Mouse (Mus musculus): Measurements from ENCODE around the gene Tmem201. TPM values are rescaled to one million over a fixed set of nuclear protein-coding genes. Genes with fewer than 3 reads are reported as not detected.

Gene Tmem201
- polyA plus RNA-seq, 1 experiment from 2014 or later, result 26.0 TPM

DNA sequence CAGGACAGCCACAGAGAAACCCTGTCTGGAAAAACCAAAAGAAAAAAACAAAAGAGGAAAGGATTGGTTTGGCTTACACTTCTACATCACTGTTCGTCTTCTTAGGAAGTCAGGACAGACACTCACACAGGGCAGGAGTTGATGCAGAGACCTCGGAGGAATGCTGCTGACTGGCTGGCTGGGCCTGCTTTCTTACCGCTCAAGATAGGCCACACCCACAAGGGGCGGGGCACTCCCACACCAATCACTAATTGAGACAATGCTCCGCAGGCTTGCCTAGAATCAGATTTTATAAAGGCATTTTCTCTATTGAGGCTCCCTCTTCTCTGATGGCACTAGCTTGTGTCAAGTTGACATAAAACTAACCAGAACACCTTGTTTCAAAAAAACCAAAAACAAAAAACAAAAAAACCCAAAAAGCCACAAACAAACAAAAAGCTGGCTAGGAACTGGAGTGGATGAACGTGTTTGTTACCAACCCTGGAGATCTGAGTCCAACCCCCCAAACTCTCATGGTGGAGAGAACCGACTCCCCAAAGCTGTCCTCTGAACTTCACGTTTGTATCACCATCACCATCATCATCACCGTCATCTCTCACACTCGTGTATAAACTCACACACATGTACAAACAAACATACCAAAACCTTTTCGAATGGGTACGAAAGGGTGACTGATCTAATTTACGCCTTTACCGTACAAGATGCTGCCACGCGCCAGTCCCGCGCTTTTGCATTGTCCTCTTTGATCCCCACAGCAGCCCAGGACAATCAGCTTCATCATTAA lies 36.2 kb downstream of the Tmem201 start:
- H3K4me3 ChIP-seq (ENCODE audit: low read depth, low read length), result no peak overlapping the region
- no peaks in the 10 kb centered on the region for H3K9me3 ChIP-seq (ENCODE audit: control insufficient read depth, low read length)
- H3K27ac ChIP-seq (ENCODE audit: low read depth, low read length), result no peak overlapping the region
- H3K4me1 ChIP-seq (ENCODE audit: control insufficient read depth, insufficient read depth, low read length), result no peaks in the 10 kb centered on the region
- no peak for DNase-seq (ENCODE audit: low spot score)
- no peak overlapping the region for H3K9ac ChIP-seq (ENCODE audit: low read length)
- no peak overlapping the region for H3K4me2 ChIP-seq (ENCODE audit: low read depth)
- H3K27me3 ChIP-seq (ENCODE audit: control insufficient read depth, insufficient read depth, low read length), result peaks cover 9% of the 10 kb centered on the region; the same call in 1 of the 2 replicates
- no peak for ATAC-seq (ENCODE audit: insufficient read depth, low FRiP score, low TSS enrichment)
- H3K36me3 ChIP-seq (ENCODE audit: control insufficient read depth, insufficient read depth, low read length), result no peaks in the 10 kb centered on the region
- 62% methylated on average over 18 of the region's 18 CpGs for WGBS

- H3K9ac ChIP-seq (ENCODE audit: low read length), result no peak overlapping the region
- no peak for ATAC-seq (ENCODE audit: insufficient read depth, low FRiP score, low TSS enrichment)
- no peak overlapping the region for H3K4me2 ChIP-seq (ENCODE audit: low read depth)
- H3K27ac ChIP-seq (ENCODE audit: low read depth, low read length), result no peak overlapping the region
- no peaks in the 10 kb centered on the region for H3K9me3 ChIP-seq (ENCODE audit: control insufficient read depth, low read length)
- no peaks in the 10 kb centered on the region for H3K36me3 ChIP-seq (ENCODE audit: control insufficient read depth, insufficient read depth, low read length)
- 84% methylated on average over 4 of the region's 4 CpGs for WGBS
- no peaks in the 10 kb centered on the region for H3K4me1 ChIP-seq (ENCODE audit: control insufficient read depth, insufficient read depth, low read length)
- H3K27me3 ChIP-seq (ENCODE audit: control insufficient read depth, insufficient read depth, low read length), result peaks cover 11% of the 10 kb centered on the region; the same call in 1 of the 2 replicates
- no peak overlapping the region for H3K4me3 ChIP-seq (ENCODE audit: low read depth, low read length)
- no peak for DNase-seq (ENCODE audit: low spot score)
These were observed 37.9 kb downstream of the Tmem201 start for GRCm38 (mm10) chr4:149699953-149700352.

DNA sequence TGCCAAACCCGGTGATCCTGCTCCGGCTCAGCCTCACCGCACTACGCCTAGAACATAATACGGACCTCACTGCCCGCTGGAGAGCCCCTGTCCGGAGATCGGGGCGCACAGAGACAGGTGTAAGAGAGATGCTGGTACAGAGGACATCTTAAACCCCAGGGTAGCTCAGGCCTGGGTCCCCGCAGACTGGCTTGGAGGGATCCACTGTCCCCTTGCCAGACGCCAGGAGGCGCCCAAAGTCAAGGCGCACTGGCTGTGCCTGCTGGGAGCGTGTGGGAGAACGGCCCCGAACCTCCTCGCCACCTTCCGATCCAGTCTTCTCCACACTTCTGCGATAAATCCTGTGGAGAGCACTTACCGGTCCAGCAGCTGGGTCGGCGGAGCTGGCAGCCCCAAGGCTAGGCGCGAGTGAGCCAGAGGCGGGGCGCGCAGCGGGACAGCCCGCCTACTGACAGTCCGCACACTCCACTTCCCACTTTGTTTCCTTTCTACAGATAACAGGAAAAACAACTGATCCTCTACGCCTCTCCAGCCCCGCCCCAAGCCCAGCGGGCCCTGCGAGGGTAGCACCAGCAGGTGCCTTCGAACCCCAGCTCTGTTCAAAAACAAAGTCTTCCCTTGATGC lies 39.5 kb downstream of the Tmem201 start:
- Histone ChIP-seq H3K27me3 (ENCODE audit: control insufficient read depth, insufficient read depth, low read length) (peaks cover 11% of the 10 kb centered on the region; the same call in 1 of the 2 replicates), H3K27ac (ENCODE audit: low read depth, low read length) (no peak overlapping the region), H3K4me1 (ENCODE audit: control insufficient read depth, insufficient read depth, low read length) (no peaks in the 10 kb centered on the region), H3K36me3 (ENCODE audit: control insufficient read depth, insufficient read depth, low read length) (no peaks in the 10 kb centered on the region), H3K9me3 (ENCODE audit: control insufficient read depth, low read length) (no peaks in the 10 kb centered on the region), H3K9ac (ENCODE audit: low read length) (peak overlapping the region; percentile 63), H3K4me2 (ENCODE audit: low read depth) (peak overlapping the region; percentile 59), H3K4me3 (ENCODE audit: low read depth, low read length) (peak overlapping the region; percentile 30)
- WGBS, result 0% methylated on average over 35 of the region's 35 CpGs
- DNase-seq (ENCODE audit: low spot score) (peak; percentile 79), ATAC-seq (ENCODE audit: insufficient read depth, low FRiP score, low TSS enrichment) (peak; percentile 63; the same call in 1 of the 2 replicates)

GRCm38 (mm10) chr4:149697506-149698196 lies 40.2 kb downstream of the Tmem201 start:
- no peaks in the 10 kb centered on the region for H3K9me3 ChIP-seq (ENCODE audit: control insufficient read depth, low read length)
- H3K4me2 ChIP-seq (ENCODE audit: low read depth), result peak overlapping the region; percentile 59
- no peaks in the 10 kb centered on the region for H3K36me3 ChIP-seq (ENCODE audit: control insufficient read depth, insufficient read depth, low read length)
- H3K9ac ChIP-seq (ENCODE audit: low read length), result peak overlapping the region; percentile 63
- ATAC-seq (ENCODE audit: insufficient read depth, low FRiP score, low TSS enrichment) (no peak), DNase-seq (ENCODE audit: low spot score) (no peak)
- WGBS, result 21% methylated on average over 15 of the region's 15 CpGs
- H3K27me3 ChIP-seq (ENCODE audit: control insufficient read depth, insufficient read depth, low read length), result peaks cover 11% of the 10 kb centered on the region; the same call in 1 of the 2 replicates
- H3K27ac ChIP-seq (ENCODE audit: low read depth, low read length), result no peak overlapping the region
- peak overlapping the region; percentile 30; the same call in 1 of the 2 replicates for H3K4me3 ChIP-seq (ENCODE audit: low read depth, low read length)
- no peaks in the 10 kb centered on the region for H3K4me1 ChIP-seq (ENCODE audit: control insufficient read depth, insufficient read depth, low read length)

GRCm38 (mm10) chr4:149696189-149696971 lies 41.5 kb downstream of the Tmem201 start:
- ATAC-seq (ENCODE audit: insufficient read depth, low FRiP score, low TSS enrichment) (no peak), DNase-seq (ENCODE audit: low spot score) (no peak)
- Histone ChIP-seq H3K4me2 (ENCODE audit: low read depth) (no peak overlapping the region), H3K36me3 (ENCODE audit: control insufficient read depth, insufficient read depth, low read length) (no peaks in the 10 kb centered on the region), H3K9ac (ENCODE audit: low read length) (no peak overlapping the region), H3K27ac (ENCODE audit: low read depth, low read length) (no peak overlapping the region), H3K4me3 (ENCODE audit: low read depth, low read length) (no peak overlapping the region), H3K4me1 (ENCODE audit: control insufficient read depth, insufficient read depth, low read length) (no peaks in the 10 kb centered on the region), H3K9me3 (ENCODE audit: control insufficient read depth, low read length) (no peaks in the 10 kb centered on the region), H3K27me3 (ENCODE audit: control insufficient read depth, insufficient read depth, low read length) (peaks cover 11% of the 10 kb centered on the region; the same call in 1 of the 2 replicates)
- WGBS, result 40% methylated on average over 16 of the region's 16 CpGs

DNA sequence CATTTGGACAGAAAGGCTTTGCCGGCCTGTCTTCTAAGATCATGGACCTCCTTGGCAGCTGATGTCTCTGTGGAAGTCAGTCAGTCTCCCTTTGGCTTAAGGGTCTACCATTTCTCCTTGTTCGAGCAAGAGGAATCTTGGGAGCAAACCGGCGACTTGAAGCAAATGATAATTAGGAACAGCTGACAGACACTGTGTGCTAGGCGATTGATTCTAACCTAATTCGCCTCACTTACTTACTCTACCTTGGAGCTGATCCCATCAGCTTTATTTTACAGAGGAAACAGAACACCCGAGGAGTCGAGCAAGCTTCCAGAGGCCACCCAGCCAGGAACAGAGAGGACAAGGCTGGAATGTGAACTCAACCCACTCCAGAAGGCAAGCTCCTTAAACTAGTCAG lies 46.5 kb downstream of the Tmem201 start:
- Histone ChIP-seq H3K9ac (ENCODE audit: low read length) (no peak overlapping the region), H3K4me2 (ENCODE audit: low read depth) (no peak overlapping the region), H3K9me3 (ENCODE audit: control insufficient read depth, low read length) (no peaks in the 10 kb centered on the region), H3K4me3 (ENCODE audit: low read depth, low read length) (no peak overlapping the region), H3K27me3 (ENCODE audit: control insufficient read depth, insufficient read depth, low read length) (no peaks in the 10 kb centered on the region; the same call in 1 of the 2 replicates), H3K27ac (ENCODE audit: low read depth, low read length) (no peak overlapping the region), H3K4me1 (ENCODE audit: control insufficient read depth, insufficient read depth, low read length) (no peaks in the 10 kb centered on the region), H3K36me3 (ENCODE audit: control insufficient read depth, insufficient read depth, low read length) (no peaks in the 10 kb centered on the region)
- ATAC-seq (ENCODE audit: insufficient read depth, low FRiP score, low TSS enrichment) (no peak), DNase-seq (ENCODE audit: low spot score) (no peak)
- WGBS, result 77% methylated on average over 8 of the region's 8 CpGs

DNA sequence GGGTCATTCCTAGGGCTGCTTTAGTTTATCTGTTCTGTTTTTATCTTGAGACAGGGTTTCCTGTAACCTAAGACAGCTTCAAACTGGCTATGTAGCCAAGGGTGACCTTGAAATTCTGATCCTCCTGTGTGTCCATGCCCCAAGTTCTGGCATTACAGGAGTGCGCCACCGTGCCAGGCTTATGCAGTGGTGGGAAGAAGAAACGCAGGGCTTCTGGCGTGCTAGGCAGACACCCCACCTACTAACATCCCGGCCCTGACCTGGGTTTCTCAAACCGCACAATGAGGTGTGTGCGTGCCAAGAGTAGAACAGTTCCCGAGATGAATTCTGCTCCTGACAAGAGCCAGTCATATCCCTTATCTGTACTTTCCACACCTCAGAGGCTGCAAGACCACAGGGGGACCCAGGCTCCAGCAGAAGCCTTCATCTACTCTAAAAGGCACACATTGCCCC lies 47.0 kb downstream of the Tmem201 start:
- H3K4me2 ChIP-seq (ENCODE audit: low read depth), result no peak overlapping the region
- H3K27me3 ChIP-seq (ENCODE audit: control insufficient read depth, insufficient read depth, low read length), result no peaks in the 10 kb centered on the region
- 93% methylated on average over 8 of the region's 8 CpGs for WGBS
- DNase-seq (ENCODE audit: low spot score), result no peak
- no peak for ATAC-seq (ENCODE audit: insufficient read depth, low FRiP score, low TSS enrichment)
- no peaks in the 10 kb centered on the region for H3K9me3 ChIP-seq (ENCODE audit: control insufficient read depth, low read length)
- no peaks in the 10 kb centered on the region for H3K36me3 ChIP-seq (ENCODE audit: control insufficient read depth, insufficient read depth, low read length)
- H3K4me1 ChIP-seq (ENCODE audit: control insufficient read depth, insufficient read depth, low read length), result no peaks in the 10 kb centered on the region
- no peak overlapping the region for H3K27ac ChIP-seq (ENCODE audit: low read depth, low read length)
- H3K4me3 ChIP-seq (ENCODE audit: low read depth, low read length), result no peak overlapping the region
- H3K9ac ChIP-seq (ENCODE audit: low read length), result no peak overlapping the region
